Mouse (Mus musculus): ENCODE data around the gene Gch1. TPM values are rescaled to one million over a fixed set of nuclear protein-coding genes. Genes with fewer than 3 reads are reported as not detected.

Gene Gch1
- polyA plus RNA-seq, 1 experiment from 2014 or later = 2.8 TPM

- ATAC-seq (ENCODE audit: low FRiP score) (no peak), DNase-seq (ENCODE audit: low spot score) (no peak)
- Histone ChIP-seq H3K4me3 (ENCODE audit: low read depth, low read length) (no peak overlapping the region), H3K9ac (ENCODE audit: low read depth, low read length) (no peak overlapping the region), H3K27ac (ENCODE audit: low read depth, low read length) (no peak overlapping the region), H3K27me3 (ENCODE audit: control insufficient read depth, insufficient read depth, low read length) (no peaks in the 10 kb centered on the region), H3K36me3 (ENCODE audit: control insufficient read depth, insufficient read depth, low read length) (no peaks in the 10 kb centered on the region), H3K4me2 (replicated peaks; ENCODE audit: low read depth, low read length) (no peak overlapping the region), H3K4me1 (replicated peaks; ENCODE audit: control insufficient read depth, insufficient read depth, low read length) (no peaks in the 10 kb centered on the region), H3K9me3 (ENCODE audit: control insufficient read depth, low read length) (no peaks in the 10 kb centered on the region)
- 85% methylated on average over 3 of the region's 5 CpGs for WGBS
Measured at GRCm38 (mm10) chr14:47161921-47162427, 27.2 kb downstream of the Gch1 start.

DNA sequence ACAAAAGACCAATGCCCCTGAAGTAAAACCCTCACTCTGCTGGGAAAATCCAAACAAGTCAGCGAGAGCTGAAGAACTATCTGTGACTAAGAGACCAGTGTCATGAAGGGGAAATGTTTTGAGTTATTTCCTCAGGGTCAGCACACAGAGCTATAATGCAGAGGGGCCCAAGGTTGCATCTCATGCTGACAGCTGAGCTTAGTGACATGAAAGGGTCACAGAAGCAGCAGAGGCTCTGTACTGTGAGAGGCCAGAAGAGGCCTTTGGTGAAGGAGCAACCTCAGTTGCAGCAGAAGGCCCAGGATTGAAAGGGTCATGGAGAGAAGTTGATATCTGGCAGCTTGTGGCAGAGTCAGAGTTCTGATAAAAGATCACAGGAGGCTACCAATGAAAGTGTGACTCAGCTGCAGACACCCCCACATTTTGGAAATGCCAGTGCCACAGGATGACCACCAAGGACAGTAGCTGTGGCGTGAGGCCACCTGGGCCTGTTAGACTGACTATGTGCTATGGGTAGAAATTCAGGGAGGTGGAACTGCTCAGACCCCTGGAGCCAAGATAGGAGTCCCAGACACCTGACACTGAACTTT, 29.1 kb downstream of the Gch1 start:
- no peak overlapping the region for H3K27ac ChIP-seq (ENCODE audit: low read depth, low read length)
- no peaks in the 10 kb centered on the region for H3K27me3 ChIP-seq (ENCODE audit: control insufficient read depth, insufficient read depth, low read length)
- ATAC-seq (ENCODE audit: low FRiP score) (no peak), DNase-seq (ENCODE audit: low spot score) (no peak)
- 79% methylated on average over 2 of the region's 2 CpGs for WGBS
- H3K36me3 ChIP-seq (ENCODE audit: control insufficient read depth, insufficient read depth, low read length) = no peaks in the 10 kb centered on the region
- H3K4me2 ChIP-seq (replicated peaks; ENCODE audit: low read depth, low read length) = no peak overlapping the region
- no peaks in the 10 kb centered on the region for H3K9me3 ChIP-seq (ENCODE audit: control insufficient read depth, low read length)
- H3K4me3 ChIP-seq (ENCODE audit: low read depth, low read length) = no peak overlapping the region
- H3K4me1 ChIP-seq (replicated peaks; ENCODE audit: control insufficient read depth, insufficient read depth, low read length) = no peaks in the 10 kb centered on the region
- H3K9ac ChIP-seq (ENCODE audit: low read depth, low read length) = no peak overlapping the region

DNA sequence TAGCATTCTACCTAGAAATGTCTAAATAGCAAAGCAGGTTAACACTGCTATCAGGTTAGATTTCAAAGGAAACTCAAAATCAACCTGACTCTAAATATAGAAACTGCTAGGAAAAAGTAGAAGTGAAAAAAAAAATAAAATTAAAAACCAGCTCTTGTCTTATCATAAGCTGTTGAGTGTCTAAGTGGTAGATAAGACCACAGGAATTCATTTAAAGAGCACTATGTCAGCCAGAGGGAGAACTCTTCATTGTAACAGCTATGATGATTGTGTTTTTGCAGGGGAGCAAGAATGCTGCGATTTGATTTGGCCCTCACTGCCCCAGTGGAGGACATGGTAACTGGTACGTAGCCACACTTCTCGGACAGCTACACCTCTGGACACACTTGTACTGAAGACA, 34.9 kb downstream of the Gch1 start:
- no peaks in the 10 kb centered on the region for H3K27me3 ChIP-seq (ENCODE audit: control insufficient read depth, insufficient read depth, low read length)
- no peak overlapping the region for H3K4me2 ChIP-seq (replicated peaks; ENCODE audit: low read depth, low read length)
- H3K9ac ChIP-seq (ENCODE audit: low read depth, low read length) = no peak overlapping the region
- H3K27ac ChIP-seq (ENCODE audit: low read depth, low read length) = no peak overlapping the region
- DNase-seq (ENCODE audit: low spot score) = no peak
- no peaks in the 10 kb centered on the region for H3K9me3 ChIP-seq (ENCODE audit: control insufficient read depth, low read length)
- ATAC-seq (ENCODE audit: low FRiP score) = no peak
- WGBS = 97% methylated on average over 3 of the region's 3 CpGs
- H3K4me1 ChIP-seq (replicated peaks; ENCODE audit: control insufficient read depth, insufficient read depth, low read length) = no peaks in the 10 kb centered on the region
- H3K4me3 ChIP-seq (ENCODE audit: low read depth, low read length) = no peak overlapping the region
- no peaks in the 10 kb centered on the region for H3K36me3 ChIP-seq (ENCODE audit: control insufficient read depth, insufficient read depth, low read length)

GRCm38 (mm10) chr14:47151306-47151705, 37.9 kb downstream of the Gch1 start:
- Histone ChIP-seq H3K4me1 (replicated peaks; ENCODE audit: control insufficient read depth, insufficient read depth, low read length) (no peaks in the 10 kb centered on the region), H3K27me3 (ENCODE audit: control insufficient read depth, insufficient read depth, low read length) (no peaks in the 10 kb centered on the region), H3K27ac (ENCODE audit: low read depth, low read length) (no peak overlapping the region), H3K9me3 (ENCODE audit: control insufficient read depth, low read length) (no peaks in the 10 kb centered on the region), H3K4me3 (ENCODE audit: low read depth, low read length) (no peak overlapping the region), H3K4me2 (replicated peaks; ENCODE audit: low read depth, low read length) (no peak overlapping the region), H3K9ac (ENCODE audit: low read depth, low read length) (no peak overlapping the region), H3K36me3 (ENCODE audit: control insufficient read depth, insufficient read depth, low read length) (no peaks in the 10 kb centered on the region)
- ATAC-seq (ENCODE audit: low FRiP score) (no peak), DNase-seq (ENCODE audit: low spot score) (no peak)
- WGBS = 90% methylated on average over 6 of the region's 6 CpGs

- WGBS = over 99% methylated on average over 5 of the region's 5 CpGs
- H3K4me1 ChIP-seq (replicated peaks; ENCODE audit: control insufficient read depth, insufficient read depth, low read length) = no peaks in the 10 kb centered on the region
Measured at GRCm38 (mm10) chr14:47144326-47144725, 44.9 kb downstream of the Gch1 start.

DNA sequence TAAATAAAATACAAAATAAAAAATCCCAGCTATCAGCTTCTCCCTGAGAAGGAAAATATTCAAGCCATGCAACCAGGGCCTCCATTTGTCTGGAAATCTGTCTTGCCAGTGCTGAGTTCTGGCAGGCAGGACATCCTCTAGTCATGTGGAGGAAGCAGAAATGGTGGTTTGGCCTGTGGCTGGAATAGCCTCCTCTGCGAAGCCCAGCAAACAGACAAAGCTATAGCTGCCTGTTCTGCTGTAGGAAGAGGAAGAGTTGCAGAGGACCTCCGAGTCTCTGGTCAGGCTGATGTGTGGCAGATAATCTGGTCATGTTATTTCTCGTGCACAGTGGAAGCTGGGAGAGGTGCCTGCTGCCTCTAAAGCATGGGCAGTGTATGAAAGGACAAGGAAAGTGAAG, 50.4 kb downstream of the Gch1 start:
- no peak for DNase-seq (ENCODE audit: low spot score)
- 85% methylated on average over 3 of the region's 3 CpGs for WGBS
- Histone ChIP-seq H3K27ac (ENCODE audit: low read depth, low read length) (no peak overlapping the region), H3K4me2 (replicated peaks; ENCODE audit: low read depth, low read length) (no peak overlapping the region), H3K27me3 (ENCODE audit: control insufficient read depth, insufficient read depth, low read length) (no peaks in the 10 kb centered on the region), H3K9me3 (ENCODE audit: control insufficient read depth, low read length) (no peaks in the 10 kb centered on the region), H3K4me1 (replicated peaks; ENCODE audit: control insufficient read depth, insufficient read depth, low read length) (no peaks in the 10 kb centered on the region), H3K4me3 (ENCODE audit: low read depth, low read length) (no peak overlapping the region), H3K9ac (ENCODE audit: low read depth, low read length) (no peak overlapping the region), H3K36me3 (ENCODE audit: control insufficient read depth, insufficient read depth, low read length) (no peaks in the 10 kb centered on the region)
- ATAC-seq (ENCODE audit: low FRiP score) = no peak

More at GRCm38 (mm10) chr14:47144326-47144725, 44.9 kb downstream of the Gch1 start:
- H3K9ac ChIP-seq (ENCODE audit: low read depth, low read length) = no peak overlapping the region
- no peak overlapping the region for H3K27ac ChIP-seq (ENCODE audit: low read depth, low read length)
- H3K9me3 ChIP-seq (ENCODE audit: control insufficient read depth, low read length) = no peaks in the 10 kb centered on the region
- no peak overlapping the region for H3K4me2 ChIP-seq (replicated peaks; ENCODE audit: low read depth, low read length)
- H3K4me3 ChIP-seq (ENCODE audit: low read depth, low read length) = no peak overlapping the region
- H3K27me3 ChIP-seq (ENCODE audit: control insufficient read depth, insufficient read depth, low read length) = no peaks in the 10 kb centered on the region
- no peak for DNase-seq (ENCODE audit: low spot score)
- no peaks in the 10 kb centered on the region for H3K36me3 ChIP-seq (ENCODE audit: control insufficient read depth, insufficient read depth, low read length)
- ATAC-seq (ENCODE audit: low FRiP score) = no peak

GRCm38 (mm10) chr14:47136637-47137036, 52.6 kb downstream of the Gch1 start:
- DNase-seq (ENCODE audit: low spot score) (no peak), ATAC-seq (ENCODE audit: low FRiP score) (no peak)
- Histone ChIP-seq H3K9ac (ENCODE audit: low read depth, low read length) (no peak overlapping the region), H3K4me1 (replicated peaks; ENCODE audit: control insufficient read depth, insufficient read depth, low read length) (no peaks in the 10 kb centered on the region), H3K27me3 (ENCODE audit: control insufficient read depth, insufficient read depth, low read length) (no peaks in the 10 kb centered on the region), H3K9me3 (ENCODE audit: control insufficient read depth, low read length) (no peaks in the 10 kb centered on the region), H3K27ac (ENCODE audit: low read depth, low read length) (no peak overlapping the region), H3K36me3 (ENCODE audit: control insufficient read depth, insufficient read depth, low read length) (no peaks in the 10 kb centered on the region), H3K4me2 (replicated peaks; ENCODE audit: low read depth, low read length) (no peak overlapping the region), H3K4me3 (ENCODE audit: low read depth, low read length) (no peak overlapping the region)
- 86% methylated on average over 5 of the region's 5 CpGs for WGBS

- Histone ChIP-seq H3K4me3 (ENCODE audit: low read depth, low read length) (no peak overlapping the region), H3K9me3 (ENCODE audit: control insufficient read depth, low read length) (no peaks in the 10 kb centered on the region), H3K4me2 (replicated peaks; ENCODE audit: low read depth, low read length) (no peak overlapping the region), H3K9ac (ENCODE audit: low read depth, low read length) (no peak overlapping the region), H3K27me3 (ENCODE audit: control insufficient read depth, insufficient read depth, low read length) (no peaks in the 10 kb centered on the region), H3K27ac (ENCODE audit: low read depth, low read length) (no peak overlapping the region), H3K4me1 (replicated peaks; ENCODE audit: control insufficient read depth, insufficient read depth, low read length) (no peaks in the 10 kb centered on the region), H3K36me3 (ENCODE audit: control insufficient read depth, insufficient read depth, low read length) (no peaks in the 10 kb centered on the region)
- 82% methylated on average over 10 of the region's 10 CpGs for WGBS
- ATAC-seq (ENCODE audit: low FRiP score) (no peak), DNase-seq (ENCODE audit: low spot score) (no peak)
Measured at GRCm38 (mm10) chr14:47133948-47134347, 55.3 kb downstream of the Gch1 start.

- no peaks in the 10 kb centered on the region for H3K36me3 ChIP-seq (ENCODE audit: control insufficient read depth, insufficient read depth, low read length)
- H3K4me2 ChIP-seq (replicated peaks; ENCODE audit: low read depth, low read length) = no peak overlapping the region
- DNase-seq (ENCODE audit: low spot score) = no peak
- no peak for ATAC-seq (ENCODE audit: low FRiP score)
- 84% methylated on average over 5 of the region's 5 CpGs for WGBS
- no peaks in the 10 kb centered on the region for H3K27me3 ChIP-seq (ENCODE audit: control insufficient read depth, insufficient read depth, low read length)
- no peak overlapping the region for H3K9ac ChIP-seq (ENCODE audit: low read depth, low read length)
- no peak overlapping the region for H3K4me3 ChIP-seq (ENCODE audit: low read depth, low read length)
- no peaks in the 10 kb centered on the region for H3K4me1 ChIP-seq (replicated peaks; ENCODE audit: control insufficient read depth, insufficient read depth, low read length)
- H3K9me3 ChIP-seq (ENCODE audit: control insufficient read depth, low read length) = no peaks in the 10 kb centered on the region
- H3K27ac ChIP-seq (ENCODE audit: low read depth, low read length) = no peak overlapping the region
Measured at GRCm38 (mm10) chr14:47127987-47128386, 61.2 kb downstream of the Gch1 start.

Measured in hindbrain, embryonic 11.5 days (tissue).